Mouse (Mus musculus): ENCODE data around the gene Thbd.
A peak's percentile ranks its signal among the peaks of the same experiment; 100 is the strongest.

Gene Thbd

GRCm38 (mm10) chr2:148421706-148422105 lies 13.7 kb upstream of the Thbd start:
- DNase-seq (ENCODE audit: low spot score in 2 of 2), result no peak

GRCm38 (mm10) chr2:148421112-148421511 lies 13.1 kb upstream of the Thbd start:
- no peak for DNase-seq (ENCODE audit: low spot score in 2 of 2)

GRCm38 (mm10) chr2:148419776-148420175 lies 11.8 kb upstream of the Thbd start:
- no peak for DNase-seq (ENCODE audit: low spot score in 2 of 2)

- no peak for DNase-seq (ENCODE audit: low spot score in 2 of 2)
Measured at GRCm38 (mm10) chr2:148419151-148419550, 11.2 kb upstream of the Thbd start.

GRCm38 (mm10) chr2:148409821-148410220 lies 1.8 kb upstream of the Thbd start:
- DNase-seq (ENCODE audit: low spot score in 2 of 2), result no peak

- peak; percentile 67 to 72 for DNase-seq (ENCODE audit: low spot score in 2 of 2)
Measured at GRCm38 (mm10) chr2:148409141-148409540, 1.2 kb upstream of the Thbd start.

- no peak for DNase-seq (ENCODE audit: low spot score in 2 of 2)
Measured at GRCm38 (mm10) chr2:148408761-148409120, 753 bp upstream of the Thbd start.

- peak in 1 of 2 experiments; percentile 16 for DNase-seq (ENCODE audit: low spot score in 2 of 2)
Measured at GRCm38 (mm10) chr2:148406971-148407869, 768 bp downstream of the Thbd start.

- DNase-seq (ENCODE audit: low spot score in 2 of 2), result peak in 1 of 2 experiments; percentile 25
Measured at GRCm38 (mm10) chr2:148406160-148406970, 1.6 kb downstream of the Thbd start.

- DNase-seq (ENCODE audit: low spot score in 2 of 2), result no peak
Measured at GRCm38 (mm10) chr2:148404906-148405305, 3.1 kb downstream of the Thbd start.

GRCm38 (mm10) chr2:148402227-148402626 lies 5.8 kb downstream of the Thbd start:
- no peak for DNase-seq (ENCODE audit: low spot score in 2 of 2)

GRCm38 (mm10) chr2:148398901-148399685 lies 8.9 kb downstream of the Thbd start:
- no peak for DNase-seq (ENCODE audit: low spot score in 2 of 2)

GRCm38 (mm10) chr2:148397784-148398100 lies 10.2 kb downstream of the Thbd start:
- DNase-seq (ENCODE audit: low spot score in 2 of 2), result no peak

- no peak for DNase-seq (ENCODE audit: low spot score in 2 of 2)
Measured at GRCm38 (mm10) chr2:148397015-148397783, 10.8 kb downstream of the Thbd start.

- DNase-seq (ENCODE audit: low spot score in 2 of 2), result no peak
Measured at GRCm38 (mm10) chr2:148396209-148396608, 11.8 kb downstream of the Thbd start.

GRCm38 (mm10) chr2:148395131-148396051 lies 12.6 kb downstream of the Thbd start, which contains the start of gene Sstr4:
TSS of gene Sstr4 (plus strand) at chr2:148395344.
- peak in 1 of 2 experiments; percentile 38 for DNase-seq (ENCODE audit: low spot score in 2 of 2)

GRCm38 (mm10) chr2:148393846-148394245 lies 14.1 kb downstream of the Thbd start:
- no peak for DNase-seq (ENCODE audit: low spot score in 2 of 2)

- DNase-seq (ENCODE audit: low spot score in 2 of 2), result no peak
Measured at GRCm38 (mm10) chr2:148393149-148393548, 14.8 kb downstream of the Thbd start.

- no peak for DNase-seq (ENCODE audit: low spot score in 2 of 2)
Measured at GRCm38 (mm10) chr2:148387652-148388581, 20.1 kb downstream of the Thbd start.
